Mouse (Mus musculus): ENCODE measurements around the gene Parp2.
"Not testable (repeated sequence)": the region's sequence is repeated elsewhere in the genome, so short reads cannot be mapped to it uniquely, and the experiment has no call there.

Parp2 gene

DNA sequence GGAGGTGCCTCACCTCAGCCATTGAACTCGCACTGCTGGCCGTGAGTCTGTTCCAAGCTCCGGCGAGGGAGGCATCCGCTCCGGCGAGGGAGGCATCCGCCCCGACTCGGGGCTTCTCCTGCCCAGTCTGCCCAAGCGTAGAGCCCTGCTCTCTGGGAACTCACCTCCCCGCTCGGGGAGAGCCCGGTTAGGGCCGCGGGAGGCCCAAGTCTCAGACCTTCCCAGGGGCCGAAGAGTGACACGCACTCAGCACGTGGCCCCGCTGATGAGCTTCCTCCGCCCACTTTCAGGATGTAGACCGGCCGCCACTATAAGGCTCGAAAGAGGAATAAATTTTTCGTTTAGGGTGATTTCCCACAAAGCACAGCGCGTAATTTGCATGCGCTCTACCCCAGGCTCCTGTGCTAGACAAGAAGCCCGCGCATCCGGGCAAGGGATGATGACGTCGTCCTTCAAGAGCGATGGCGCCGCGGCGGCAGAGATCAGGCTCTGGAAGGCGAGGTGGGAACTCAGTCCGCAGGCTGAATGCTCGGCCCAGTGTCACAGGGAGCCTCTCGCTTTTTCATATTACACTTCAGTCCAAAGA, at the start of gene Parp2, which contains the start of gene Ccnb1ip1:
Gene Parp2, plus strand, starts transcription at position 355 of the 586 bp plus-strand sequence.
Gene Ccnb1ip1, minus strand, starts transcription at position 246 of the 586 bp plus-strand sequence.
- peak; percentile 91 for DNase-seq (ENCODE audit: extremely low read depth, insufficient read length, low spot score)

DNA sequence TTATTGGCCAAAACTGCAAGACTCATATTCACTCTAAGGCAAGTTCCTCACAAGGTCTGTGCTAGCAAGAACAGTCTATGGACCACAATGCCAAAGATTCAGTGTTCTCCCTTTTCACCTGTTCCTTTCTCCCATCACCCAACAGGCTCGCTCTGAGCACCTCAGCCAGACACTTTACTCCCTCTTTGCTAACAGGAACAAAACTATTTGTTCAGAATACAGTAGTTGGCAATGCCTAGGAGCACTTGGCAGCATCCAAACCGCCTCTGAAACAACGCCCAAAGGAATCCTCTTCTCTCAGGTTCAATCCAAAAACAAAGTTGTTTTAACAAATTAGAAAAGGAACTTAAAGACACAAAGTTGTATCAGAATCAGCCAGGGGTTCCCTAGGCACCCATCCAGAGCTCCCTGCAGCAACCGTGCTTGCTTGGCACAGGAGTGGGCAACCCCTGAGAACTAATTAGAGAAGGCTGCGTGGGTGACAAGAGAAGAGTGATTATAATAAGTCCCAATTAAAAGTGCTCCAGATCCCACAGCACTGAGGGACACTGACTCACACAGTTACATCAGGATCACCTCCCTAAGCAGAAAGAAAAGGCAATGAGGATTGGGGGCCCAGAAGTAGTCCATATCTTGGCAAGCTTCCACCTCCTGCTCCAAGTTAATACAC, 49.1 kb upstream of the Parp2 start:
- DNase-seq (ENCODE audit: extremely low read depth, insufficient read length, low spot score): no peak

GRCm38 (mm10) chr14:50765736-50766135, 41.9 kb upstream of the Parp2 start:
- DNase-seq (ENCODE audit: extremely low read depth, insufficient read length, low spot score): no peak

DNA sequence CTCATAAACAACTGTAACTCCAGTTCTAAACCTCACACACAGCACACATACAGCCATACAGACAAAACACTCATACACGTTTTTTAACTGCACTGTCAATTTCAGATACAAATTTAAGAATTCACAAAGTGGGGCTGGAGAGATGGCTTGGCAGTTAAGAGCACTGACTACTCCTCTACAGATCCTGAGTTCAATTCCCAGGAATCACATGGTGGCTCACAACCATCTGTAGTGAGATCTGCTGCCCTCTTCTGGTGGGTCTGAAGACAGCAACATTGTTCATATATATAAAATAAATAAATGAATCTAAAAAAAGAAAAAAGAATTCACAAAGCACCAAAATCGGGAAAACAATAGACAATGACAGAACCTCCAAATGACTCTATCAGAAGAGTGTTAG, 36.3 kb upstream of the Parp2 start:
- no peak for DNase-seq (ENCODE audit: extremely low read depth, insufficient read length, low spot score)

GRCm38 (mm10) chr14:50782166-50782565, 25.5 kb upstream of the Parp2 start:
- DNase-seq (ENCODE audit: extremely low read depth, insufficient read length, low spot score): no peak

DNA sequence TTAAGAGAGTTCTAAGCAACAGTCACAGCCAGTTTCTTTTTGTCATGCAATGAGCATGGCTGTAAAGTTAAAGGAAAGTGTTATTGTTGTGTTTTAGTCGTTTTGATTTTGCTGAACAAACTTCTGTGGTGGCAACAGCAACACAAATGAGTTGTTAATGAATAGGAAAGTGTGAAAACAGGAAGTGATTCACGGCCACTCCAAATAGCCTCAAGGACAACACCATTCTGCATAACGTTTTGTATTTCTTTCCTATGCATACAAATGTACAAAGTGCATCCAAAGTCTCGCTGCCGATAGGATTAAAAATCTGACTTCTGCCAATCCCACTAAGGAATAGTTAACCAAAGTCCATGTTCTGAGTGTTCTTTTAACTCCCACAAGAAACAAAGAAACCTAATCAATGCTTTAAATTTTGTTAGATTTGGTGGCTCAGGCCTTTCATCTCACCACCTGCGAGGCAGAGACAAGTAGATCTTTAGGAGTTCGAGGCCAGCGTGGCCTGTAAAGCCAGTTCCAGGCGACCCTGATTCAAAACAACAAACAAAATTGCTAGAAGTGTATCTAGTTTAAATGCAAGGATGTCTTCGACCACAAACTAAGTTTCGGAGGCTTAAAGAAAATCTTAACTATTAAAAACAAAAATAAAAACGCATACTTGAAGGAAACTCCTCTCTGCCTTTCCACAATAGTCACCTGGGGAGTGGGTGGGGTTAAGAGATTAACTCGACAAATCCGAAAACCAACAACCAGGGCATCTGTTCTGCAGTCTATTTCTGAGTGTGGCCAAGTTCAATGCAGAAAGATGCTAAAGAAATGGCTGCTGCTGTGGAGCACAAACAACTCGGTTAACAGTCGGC, 23.0 kb upstream of the Parp2 start:
- no peak for DNase-seq (ENCODE audit: extremely low read depth, insufficient read length, low spot score)

GRCm38 (mm10) chr14:50785251-50785637, 22.4 kb upstream of the Parp2 start, which contains the start of gene Ttc5:
TSS of gene Ttc5 (minus strand) at chr14:50785519.
- DNase-seq (ENCODE audit: extremely low read depth, insufficient read length, low spot score): peak; percentile 85

GRCm38 (mm10) chr14:50788157-50788556, 19.5 kb upstream of the Parp2 start:
- no peak for DNase-seq (ENCODE audit: extremely low read depth, insufficient read length, low spot score)

DNA sequence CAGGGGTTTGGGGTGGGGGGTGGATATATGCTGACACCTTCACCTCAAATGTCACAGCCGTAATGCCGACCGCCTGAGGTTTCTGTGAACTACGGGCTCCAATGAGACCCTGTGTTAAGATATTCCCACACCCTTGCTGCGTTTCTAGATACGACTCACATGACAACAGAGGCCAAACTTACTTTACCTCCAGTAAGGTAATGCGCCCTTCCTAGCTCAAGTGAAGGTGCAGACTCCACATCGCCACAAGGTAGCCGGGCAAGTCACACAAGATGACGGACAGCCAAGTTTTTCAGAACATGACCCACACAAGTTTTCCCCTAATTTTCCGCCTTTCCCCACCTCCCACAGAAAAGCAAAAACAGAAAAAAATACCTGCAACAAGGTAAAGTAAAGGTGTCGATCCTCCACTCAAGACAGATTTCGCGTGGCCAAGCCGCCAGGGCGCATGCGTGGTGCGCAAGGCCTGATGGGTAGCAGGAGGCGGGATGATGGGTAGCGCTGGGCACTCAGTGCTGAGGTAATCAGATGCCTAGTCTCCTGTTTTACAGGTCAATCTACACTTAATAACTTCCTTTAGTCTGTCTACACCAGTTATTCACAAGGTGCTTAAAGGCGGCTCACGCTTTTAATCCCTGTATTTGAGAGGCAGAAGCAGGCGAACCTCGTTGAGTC, 12.2 kb upstream of the Parp2 start:
- no peak for DNase-seq (ENCODE audit: extremely low read depth, insufficient read length, low spot score)

DNA sequence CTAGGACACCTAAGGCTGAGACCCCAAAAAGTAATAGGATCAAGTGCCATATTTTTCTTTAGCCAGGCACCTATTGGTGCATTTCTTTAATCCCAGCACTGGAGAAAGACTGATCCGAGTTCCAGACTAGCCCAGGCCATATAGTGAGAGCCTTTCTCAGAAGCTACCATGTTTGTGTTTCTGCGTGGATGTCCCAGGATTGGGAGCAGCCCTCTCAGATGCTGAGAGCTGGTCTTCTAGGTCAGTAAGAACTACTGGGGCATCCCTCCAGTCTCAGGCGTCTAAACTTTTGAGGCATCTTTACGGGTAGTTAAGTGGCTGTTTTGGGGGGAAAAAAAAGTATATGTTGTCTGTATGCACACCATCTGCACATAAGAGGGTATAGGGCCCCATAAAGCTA, 11.7 kb upstream of the Parp2 start:
- no peak for DNase-seq (ENCODE audit: extremely low read depth, insufficient read length, low spot score)

GRCm38 (mm10) chr14:50796464-50796863, 11.2 kb upstream of the Parp2 start:
- no peak for DNase-seq (ENCODE audit: extremely low read depth, insufficient read length, low spot score)

DNA sequence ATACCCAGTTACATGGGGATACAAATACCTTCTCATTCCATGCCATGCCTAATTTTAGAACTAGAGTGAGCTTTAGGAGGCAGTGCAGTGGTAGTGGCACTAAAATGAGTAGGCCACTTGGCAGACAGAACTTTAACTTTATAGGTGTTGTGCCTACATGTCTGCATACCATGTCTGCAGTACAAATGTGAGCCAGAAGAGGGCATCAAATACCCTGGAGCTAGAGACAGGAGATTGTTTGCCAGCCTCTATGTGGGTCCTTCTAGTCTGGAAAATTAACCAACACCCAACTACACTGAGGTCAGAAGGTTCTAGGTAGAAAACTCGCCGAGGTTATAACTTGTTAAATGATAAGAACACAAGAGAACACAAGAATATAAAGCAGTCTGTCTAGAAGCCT, 9.1 kb upstream of the Parp2 start:
- DNase-seq (ENCODE audit: extremely low read depth, insufficient read length, low spot score): no peak

- peak; percentile 53 for DNase-seq (ENCODE audit: extremely low read depth, insufficient read length, low spot score)
These were observed 8.0 kb upstream of the Parp2 start for GRCm38 (mm10) chr14:50799502-50800259.

GRCm38 (mm10) chr14:50802441-50802840, 5.2 kb upstream of the Parp2 start:
- no peak for DNase-seq (ENCODE audit: extremely low read depth, insufficient read length, low spot score)

DNA sequence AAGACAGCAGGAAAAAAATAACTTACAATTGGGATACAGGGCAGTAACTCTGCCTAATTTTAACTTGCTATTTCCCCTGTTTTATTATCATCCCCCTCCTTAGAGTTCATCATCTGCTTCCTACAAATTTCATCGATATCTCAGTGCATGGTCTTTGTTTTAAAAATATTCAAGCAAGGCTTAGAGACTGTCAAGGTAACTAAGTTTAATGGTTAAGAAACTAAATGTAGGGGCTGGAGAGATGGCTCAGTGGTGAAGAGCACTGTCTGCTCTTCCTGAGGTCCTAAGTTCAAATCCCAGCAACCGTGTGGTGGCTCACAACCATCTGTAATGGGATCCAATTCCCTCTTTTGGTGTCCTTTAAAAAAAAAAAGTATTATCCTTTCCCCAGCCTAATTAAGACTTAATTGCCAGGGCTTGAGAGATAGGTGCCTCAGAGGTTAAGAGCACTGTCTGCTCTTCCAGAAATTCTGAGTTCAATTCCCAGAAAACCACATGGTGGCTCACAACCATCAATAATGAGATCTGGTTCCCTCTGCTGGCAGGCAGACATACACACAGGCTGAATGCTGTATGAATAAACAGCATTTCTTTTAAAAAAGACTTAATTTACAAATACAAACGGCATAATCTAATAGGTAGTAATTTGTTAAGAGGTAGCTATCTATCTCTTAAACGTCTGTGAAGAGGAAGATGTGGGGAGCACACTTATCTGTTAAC, 4.6 kb upstream of the Parp2 start:
- DNase-seq (ENCODE audit: extremely low read depth, insufficient read length, low spot score): peak; percentile 27

DNA sequence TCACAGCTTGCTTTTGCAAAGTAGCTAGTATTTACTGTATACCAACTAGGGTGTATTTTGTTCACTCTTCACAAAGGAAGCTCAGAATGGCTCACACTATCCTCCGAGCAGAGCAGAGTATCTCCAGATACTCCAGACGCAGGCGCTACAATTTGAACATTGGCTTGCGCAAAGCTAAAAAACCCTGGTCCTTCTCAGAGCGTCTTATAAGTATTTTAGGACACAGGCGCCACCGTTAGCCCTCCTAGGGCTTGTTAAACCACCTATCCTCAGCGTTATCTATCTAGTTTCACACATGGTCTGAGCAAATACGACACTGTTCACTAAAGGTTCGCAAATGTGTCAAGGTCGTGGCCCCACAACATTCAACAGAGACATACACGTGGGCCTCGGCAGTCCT, 3.0 kb upstream of the Parp2 start:
- no peak for DNase-seq (ENCODE audit: extremely low read depth, insufficient read length, low spot score)

- DNase-seq (ENCODE audit: extremely low read depth, insufficient read length, low spot score): not testable (repeated sequence)
These were observed 1.2 kb upstream of the Parp2 start for GRCm38 (mm10) chr14:50806469-50806868.

DNA sequence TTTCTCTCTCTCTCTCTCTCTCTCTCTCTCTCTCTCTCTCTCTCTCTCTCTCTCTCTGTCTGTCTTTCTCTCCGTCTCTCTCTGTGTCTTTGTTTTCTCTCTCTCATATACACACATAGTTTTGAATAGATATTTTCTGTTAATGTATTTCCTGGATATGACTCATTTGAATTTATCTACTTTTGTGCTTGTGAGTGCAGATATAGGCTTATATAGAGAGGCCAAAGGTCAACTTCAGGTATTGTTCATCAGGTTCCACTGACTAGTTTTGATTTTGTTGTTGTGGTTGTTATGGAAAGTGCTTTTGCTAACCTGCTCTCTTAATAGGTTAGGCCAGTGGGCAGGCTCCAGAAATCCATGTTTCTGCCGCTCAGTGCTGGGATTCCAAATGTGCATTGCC, 5.4 kb downstream of the Parp2 start:
- DNase-seq (ENCODE audit: extremely low read depth, insufficient read length, low spot score): no peak

GRCm38 (mm10) chr14:50823240-50823639, 15.6 kb downstream of the Parp2 start:
- no peak for DNase-seq (ENCODE audit: extremely low read depth, insufficient read length, low spot score)

- no peak for DNase-seq (ENCODE audit: extremely low read depth, insufficient read length, low spot score)
These were observed 16.6 kb downstream of the Parp2 start for GRCm38 (mm10) chr14:50824219-50824618.
